Mouse (Mus musculus): ENCODE measurements around the gene Cstf3. TPM values are rescaled to one million over a fixed set of nuclear protein-coding genes. Genes with fewer than 3 reads are reported as not detected.

The Cstf3 gene
- total and polyA plus RNA-seq, 3 experiments: 11.6 to 126 (median 35.7) TPM

- DNase-seq (ENCODE audit: low read depth, low spot score): no peak
- no peak for TF ChIP-seq RAD21 (IDR thresholded peaks at IDR 0.05; ENCODE audit: low read depth, low read length)
- H3K27me3 ChIP-seq (ENCODE audit: control insufficient read depth in 1 of 2, insufficient read depth in 2 of 2, low read length in 2 of 2): no peaks in the 10 kb centered on the region
- no peak overlapping the region for H3K9ac ChIP-seq (ENCODE audit: control insufficient read depth, low read depth, low read length, poor library complexity, severe bottlenecking)
- no peaks in the 10 kb centered on the region for H3K9me3 ChIP-seq (replicated peaks; ENCODE audit: insufficient read depth, low read length)
- H3K27ac ChIP-seq (ENCODE audit: control insufficient read depth, low read depth, low read length): no peak overlapping the region
- H3K36me3 ChIP-seq (ENCODE audit: control insufficient read depth in 1 of 2, insufficient read depth in 2 of 2, low read length in 2 of 2): peaks cover 5 to 15% of the 10 kb centered on the region in 2 experiments
- no peak overlapping the region for H3K4me3 ChIP-seq (ENCODE audit: control insufficient read depth in 1 of 2, insufficient read depth in 1 of 2, low read depth in 2 of 2, low read length in 2 of 2)
- peaks cover 28% of the 10 kb centered on the region for H3K79me2 ChIP-seq (ENCODE audit: control insufficient read depth, insufficient read depth, low read length, poor library complexity)
- H3K4me1 ChIP-seq (ENCODE audit: control insufficient read depth in 1 of 2, insufficient read depth in 2 of 2, low read length in 2 of 2): no peaks in the 10 kb centered on the region
Measured at GRCm38 (mm10) chr2:104604718-104605117, 14.4 kb downstream of the Cstf3 start.

- H3K27ac ChIP-seq (ENCODE audit: control insufficient read depth, low read depth, low read length): no peak overlapping the region
- DNase-seq (ENCODE audit: low read depth, low spot score): no peak
Measured at GRCm38 (mm10) chr2:104605560-104605959, 15.2 kb downstream of the Cstf3 start.

GRCm38 (mm10) chr2:104614786-104615185 lies 24.5 kb downstream of the Cstf3 start:
- peaks cover 10 to 33% of the 10 kb centered on the region in 2 experiments for H3K36me3 ChIP-seq (ENCODE audit: control insufficient read depth in 1 of 2, insufficient read depth in 2 of 2, low read length in 2 of 2)
- no peak overlapping the region for H3K4me3 ChIP-seq (ENCODE audit: control insufficient read depth in 1 of 2, insufficient read depth in 1 of 2, low read depth in 2 of 2, low read length in 2 of 2)
- no peaks in the 10 kb centered on the region; a peak in 1 of 4 replicates for H3K4me1 ChIP-seq (ENCODE audit: control insufficient read depth in 1 of 2, insufficient read depth in 2 of 2, low read length in 2 of 2)

More at GRCm38 (mm10) chr2:104605560-104605959, 15.2 kb downstream of the Cstf3 start:
- no peak overlapping the region for H3K9ac ChIP-seq (ENCODE audit: control insufficient read depth, low read depth, low read length, poor library complexity, severe bottlenecking)
- H3K27me3 ChIP-seq (ENCODE audit: control insufficient read depth in 1 of 2, insufficient read depth in 2 of 2, low read length in 2 of 2): no peaks in the 10 kb centered on the region
- H3K36me3 ChIP-seq (ENCODE audit: control insufficient read depth in 1 of 2, insufficient read depth in 2 of 2, low read length in 2 of 2): peaks cover 7 to 19% of the 10 kb centered on the region in 2 experiments
- peaks cover 27% of the 10 kb centered on the region for H3K79me2 ChIP-seq (ENCODE audit: control insufficient read depth, insufficient read depth, low read length, poor library complexity)
- no peaks in the 10 kb centered on the region for H3K4me1 ChIP-seq (ENCODE audit: control insufficient read depth in 1 of 2, insufficient read depth in 2 of 2, low read length in 2 of 2)
- TF ChIP-seq MAFK (IDR thresholded peaks at IDR 0.05; ENCODE audit: borderline replicate concordance, low read depth, low read length): no peak
- no peak for TF ChIP-seq CHD1 (IDR thresholded peaks at IDR 0.05; ENCODE audit: low read depth, low read length)
- TF ChIP-seq MYB (IDR thresholded peaks at IDR 0.05; ENCODE audit: low read depth, low read length): no peak
- no peak for TF ChIP-seq SMC3 (IDR thresholded peaks at IDR 0.05; ENCODE audit: low read depth, low read length)
- TF ChIP-seq CTCF (IDR thresholded peaks at IDR 0.05 in 2 of 3, conservative IDR thresholded peaks at IDR 0.05 in 1 of 3; ENCODE audit: control insufficient read depth in 1 of 3, insufficient read depth in 1 of 3, low read depth in 2 of 3, low read length in 3 of 3, poor library complexity in 1 of 3, severe bottlenecking in 1 of 3): no peak
- TF ChIP-seq MEF2A (IDR thresholded peaks at IDR 0.05; ENCODE audit: extremely low read depth, insufficient replicate concordance, low read depth, low read length, poor library complexity, severe bottlenecking): no peak
- TF ChIP-seq UBTF (IDR thresholded peaks at IDR 0.05; ENCODE audit: borderline replicate concordance, insufficient read depth, low read depth, low read length): no peak
- TF ChIP-seq ZC3H11A (IDR thresholded peaks at IDR 0.05; ENCODE audit: low read depth, low read length): no peak
- H3K9me3 ChIP-seq (replicated peaks; ENCODE audit: insufficient read depth, low read length): no peaks in the 10 kb centered on the region
- no peak overlapping the region for H3K4me3 ChIP-seq (ENCODE audit: control insufficient read depth in 1 of 2, insufficient read depth in 1 of 2, low read depth in 2 of 2, low read length in 2 of 2)

More at GRCm38 (mm10) chr2:104614786-104615185, 24.5 kb downstream of the Cstf3 start:
- H3K79me2 ChIP-seq (ENCODE audit: control insufficient read depth, insufficient read depth, low read length, poor library complexity): peaks cover 2% of the 10 kb centered on the region; the same call in 1 of the 2 replicates
- no peaks in the 10 kb centered on the region for H3K9me3 ChIP-seq (replicated peaks; ENCODE audit: insufficient read depth, low read length)
- TF ChIP-seq BHLHE40 (IDR thresholded peaks at IDR 0.05; ENCODE audit: borderline replicate concordance, low read depth, low read length): no peak
- no peak for TF ChIP-seq MAFK (IDR thresholded peaks at IDR 0.05; ENCODE audit: borderline replicate concordance, low read depth, low read length)
- TF ChIP-seq NRF1 (IDR thresholded peaks at IDR 0.05; ENCODE audit: insufficient read depth, low read depth, low read length, poor library complexity, severe bottlenecking): no peak
- no peak for TF ChIP-seq GABPA (IDR thresholded peaks at IDR 0.05; ENCODE audit: low read depth, low read length)
- no peak for TF ChIP-seq RAD21 (IDR thresholded peaks at IDR 0.05; ENCODE audit: low read depth, low read length)
- TF ChIP-seq TAL1 (IDR thresholded peaks at IDR 0.05; ENCODE audit: low read length): no peak
- TF ChIP-seq ZKSCAN1 (IDR thresholded peaks at IDR 0.05; ENCODE audit: low read depth, low read length): no peak
- TF ChIP-seq USF2 (IDR thresholded peaks at IDR 0.05; ENCODE audit: borderline replicate concordance in 1 of 2, insufficient read depth in 1 of 2, low read depth in 1 of 2, low read length in 2 of 2): no peak
- TF ChIP-seq SMC3 (IDR thresholded peaks at IDR 0.05; ENCODE audit: low read depth, low read length): no peak
- no peak for TF ChIP-seq EP300 (IDR thresholded peaks at IDR 0.05; ENCODE audit: low read depth in 1 of 2, low read length in 2 of 2)
- no peak for TF ChIP-seq POLR2AphosphoS5 (IDR thresholded peaks at IDR 0.05; ENCODE audit: borderline replicate concordance, low read depth, low read length)
- TF ChIP-seq USF1 (IDR thresholded peaks at IDR 0.05; ENCODE audit: low read depth, low read length): no peak
- no peak for TF ChIP-seq MYB (IDR thresholded peaks at IDR 0.05; ENCODE audit: low read depth, low read length)
- TF ChIP-seq E2F4 (IDR thresholded peaks at IDR 0.05; ENCODE audit: borderline replicate concordance, low read depth, low read length): no peak
- no peak overlapping the region for H3K9ac ChIP-seq (ENCODE audit: control insufficient read depth, low read depth, low read length, poor library complexity, severe bottlenecking)
- no peaks in the 10 kb centered on the region for H3K27me3 ChIP-seq (ENCODE audit: control insufficient read depth in 1 of 2, insufficient read depth in 2 of 2, low read length in 2 of 2)
- H3K27ac ChIP-seq (ENCODE audit: control insufficient read depth, low read depth, low read length): no peak overlapping the region
- no peak for DNase-seq (ENCODE audit: low read depth, low spot score)

All from MEL (cell line).